17 mouse cellular contexts compared by ENCODE assay signal in the genomic region with DNA sequence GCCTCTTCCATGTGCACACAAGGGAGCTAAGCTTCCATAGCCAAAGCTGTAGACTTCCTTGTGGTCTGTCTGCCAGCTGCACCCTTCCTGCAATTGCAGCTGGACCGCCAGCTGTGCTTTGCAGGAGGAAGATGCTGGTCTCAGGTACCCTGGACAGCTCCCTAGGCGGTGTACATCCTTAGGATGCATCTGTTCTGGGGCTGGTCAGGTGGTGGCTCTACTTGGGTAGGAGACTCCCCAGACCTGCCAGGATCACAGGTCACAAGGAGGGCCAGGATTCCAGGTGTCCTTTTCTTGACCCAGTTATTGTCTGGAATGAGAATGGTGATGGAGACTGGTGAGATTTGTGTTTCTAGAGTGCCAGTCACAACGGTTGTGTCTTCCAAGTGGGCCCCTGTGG. TPM values are rescaled to one million over a fixed set of nuclear protein-coding genes. Genes with fewer than 3 reads are reported as not detected.
DNase-seq lines count a peak whose midpoint lies in the region; ATAC-seq lines count a peak whose summit lies in the region.
"Had no signal": no experiment of that assay in that cellular context is flagged by ENCODE, and none has a peak within 500 bp of the region (broad histone marks: within the 10 kb centered on the region; RNA-seq: fewer than 3 reads in every experiment).

No protein-coding gene starts in this region.

- no peaks in the 10 kb centered on the region for H3K9me3 ChIP-seq in hindbrain, embryonic 11.5 days (ENCODE audit: control insufficient read depth, low read length)
- H3K9me3 ChIP-seq in hindbrain, embryonic 16.5 days (ENCODE audit: control insufficient read depth, low read length), result no peaks in the 10 kb centered on the region
- no peaks in the 10 kb centered on the region for H3K9me3 ChIP-seq in hindbrain, embryonic 12.5 days (replicated peaks)
- H3K9me3 ChIP-seq: forebrain, embryonic 15.5 days had no signal

- no peak overlapping the region for H3K27ac ChIP-seq in hindbrain, embryonic 11.5 days (ENCODE audit: low read depth, low read length)
- H3K27ac ChIP-seq in hindbrain, embryonic 16.5 days (ENCODE audit: low read depth, low read length), result no peak overlapping the region
- no peak overlapping the region for H3K27ac ChIP-seq in hindbrain, embryonic 12.5 days
- H3K27ac ChIP-seq: forebrain, embryonic 15.5 days; left cerebral cortex, adult 2 months had no signal

- no peaks in the 10 kb centered on the region for H3K36me3 ChIP-seq in hindbrain, embryonic 11.5 days (ENCODE audit: control insufficient read depth, insufficient read depth, low read length)
- H3K36me3 ChIP-seq in hindbrain, embryonic 16.5 days (ENCODE audit: control insufficient read depth, insufficient read depth, low read length), result no peaks in the 10 kb centered on the region
- H3K36me3 ChIP-seq in hindbrain, embryonic 12.5 days, result no peaks in the 10 kb centered on the region
- H3K36me3 ChIP-seq: forebrain, embryonic 15.5 days had no signal

- peak; percentile 14 for DNase-seq in hindbrain, embryonic 11.5 days (ENCODE audit: low spot score)
- DNase-seq in thymus, postnatal 4 days, result peak; percentile 38
- DNase-seq in thymus, postnatal 0 days (ENCODE audit: low spot score), result no peak
- DNase-seq in forelimb bud, embryonic 11.5 days (ENCODE audit: low read depth, low spot score), result peak; percentile 45
- DNase-seq in gastrocnemius, postnatal 14 days, result no peak
- no peak for DNase-seq in layer of hippocampus, postnatal 14 days (ENCODE audit: low spot score in 2 of 2)
- DNase-seq: gastrocnemius, postnatal 25 days; kidney, adult 9 months; spleen, adult 18-20 months; thymus, adult 2 months had no signal

- H3K4me2 ChIP-seq in hindbrain, embryonic 11.5 days (replicated peaks; ENCODE audit: low read depth, low read length), result no peak overlapping the region
- no peak overlapping the region for H3K4me2 ChIP-seq in hindbrain, embryonic 16.5 days (ENCODE audit: low read length)
- no peak overlapping the region for H3K4me2 ChIP-seq in hindbrain, embryonic 12.5 days (replicated peaks)
- H3K4me2 ChIP-seq: forebrain, embryonic 15.5 days had no signal

- no peak for ATAC-seq in hindbrain, embryonic 11.5 days (ENCODE audit: low FRiP score)
- ATAC-seq in hindbrain, embryonic 16.5 days, result no peak
- ATAC-seq in hindbrain, embryonic 12.5 days (ENCODE audit: low FRiP score), result no peak
- ATAC-seq: forebrain, embryonic 15.5 days; midbrain, embryonic 16.5 days had no signal

- H3K27me3 ChIP-seq in hindbrain, embryonic 11.5 days (ENCODE audit: control insufficient read depth, insufficient read depth, low read length), result peaks cover 47% of the 10 kb centered on the region
- peaks cover 8% of the 10 kb centered on the region for H3K27me3 ChIP-seq in hindbrain, embryonic 16.5 days (replicated peaks; ENCODE audit: control insufficient read depth, insufficient read depth, low read length)
- peaks cover 61% of the 10 kb centered on the region for H3K27me3 ChIP-seq in hindbrain, embryonic 12.5 days

- intact Hi-C loops in gastrocnemius, postnatal 14 days (cut with DNase I; ENCODE audit: low total_unique reads), result loop anchor here (5.0 kb wide), 1 partner anchor 291 kb away; no protein-coding TSS in a partner anchor

- H3K4me3 ChIP-seq in hindbrain, embryonic 11.5 days (ENCODE audit: low read depth, low read length), result no peak overlapping the region
- no peak overlapping the region for H3K4me3 ChIP-seq in hindbrain, embryonic 16.5 days (ENCODE audit: low read length)
- no peak overlapping the region for H3K4me3 ChIP-seq in hindbrain, embryonic 12.5 days
- H3K4me3 ChIP-seq: forebrain, embryonic 15.5 days; left cerebral cortex, adult 2 months had no signal

- WGBS in hindbrain, embryonic 11.5 days, result 37% methylated on average over 3 of the region's 3 CpGs
- WGBS in hindbrain, embryonic 16.5 days, result 29% methylated on average over 2 of the region's 3 CpGs
- 34% methylated on average over 3 of the region's 3 CpGs for WGBS in hindbrain, embryonic 12.5 days

- peaks cover 7% of the 10 kb centered on the region; the same call in 1 of the 2 replicates for H3K4me1 ChIP-seq in hindbrain, embryonic 11.5 days (replicated peaks; ENCODE audit: control insufficient read depth, insufficient read depth, low read length)
- H3K4me1 ChIP-seq in hindbrain, embryonic 16.5 days (ENCODE audit: control insufficient read depth, insufficient read depth, low read depth, low read length), result peaks cover 3% of the 10 kb centered on the region
- H3K4me1 ChIP-seq in hindbrain, embryonic 12.5 days, result peaks cover 12% of the 10 kb centered on the region

- H3K9ac ChIP-seq in hindbrain, embryonic 11.5 days (ENCODE audit: low read depth, low read length), result no peak overlapping the region
- H3K9ac ChIP-seq in hindbrain, embryonic 16.5 days (ENCODE audit: low read depth, low read length), result no peak overlapping the region
- no peak overlapping the region for H3K9ac ChIP-seq in hindbrain, embryonic 12.5 days
- H3K9ac ChIP-seq: forebrain, embryonic 15.5 days had no signal

RNA-seq across cellular contexts. Expression of a gene that starts 3.6 kb away (rescaled TPM):
- 0.54 TPM in 2 replicates for polyA plus RNA-seq in hindbrain, embryonic 11.5 days (2014; fragmentation: Nextera tagmentation; extraction: Ambion mirVana)
- polyA plus RNA-seq in hindbrain, embryonic 16.5 days (2015; fragmentation: Nextera tagmentation; extraction: Ambion mirVana), result 5.8 and 7.1 TPM in 2 replicates
- polyA plus RNA-seq in thymus, postnatal 0 days (2015; fragmentation: Nextera tagmentation; extraction: Ambion mirVana), result 0.05 and 0.08 TPM in 2 replicates
- under 1 TPM; 0.04 to 0.24 TPM for total RNA-seq in gastrocnemius, postnatal 14 days (2021)
- 1.8 and 2.8 TPM in 2 replicates for polyA plus RNA-seq in hindbrain, embryonic 12.5 days (2016; fragmentation: Nextera tagmentation; extraction: Ambion mirVana)
- total RNA-seq in layer of hippocampus, postnatal 14 days (2021), result 10 to 100 TPM; 52.9 to 53.1 TPM
- total RNA-seq: CH12.LX; gastrocnemius, postnatal 25 days; heart, postnatal 14 days had no signal

Comparison
In these comparisons a context has a peak if more than half of its experiments do, and no peak if none do; other contexts are left out.
1. DNase-seq: peak in hindbrain, embryonic 11.5 days (single experiment), thymus, postnatal 4 days (single experiment) and forelimb bud, embryonic 11.5 days (single experiment); none in thymus, postnatal 0 days (single experiment), gastrocnemius, postnatal 14 days (single experiment) and layer of hippocampus, postnatal 14 days (0 of 2).